Mouse (Mus musculus): ENCODE data around the gene Trpc7.
A peak's percentile ranks its signal among the peaks of the same experiment; 100 is the strongest.

Trpc7 gene

DNA sequence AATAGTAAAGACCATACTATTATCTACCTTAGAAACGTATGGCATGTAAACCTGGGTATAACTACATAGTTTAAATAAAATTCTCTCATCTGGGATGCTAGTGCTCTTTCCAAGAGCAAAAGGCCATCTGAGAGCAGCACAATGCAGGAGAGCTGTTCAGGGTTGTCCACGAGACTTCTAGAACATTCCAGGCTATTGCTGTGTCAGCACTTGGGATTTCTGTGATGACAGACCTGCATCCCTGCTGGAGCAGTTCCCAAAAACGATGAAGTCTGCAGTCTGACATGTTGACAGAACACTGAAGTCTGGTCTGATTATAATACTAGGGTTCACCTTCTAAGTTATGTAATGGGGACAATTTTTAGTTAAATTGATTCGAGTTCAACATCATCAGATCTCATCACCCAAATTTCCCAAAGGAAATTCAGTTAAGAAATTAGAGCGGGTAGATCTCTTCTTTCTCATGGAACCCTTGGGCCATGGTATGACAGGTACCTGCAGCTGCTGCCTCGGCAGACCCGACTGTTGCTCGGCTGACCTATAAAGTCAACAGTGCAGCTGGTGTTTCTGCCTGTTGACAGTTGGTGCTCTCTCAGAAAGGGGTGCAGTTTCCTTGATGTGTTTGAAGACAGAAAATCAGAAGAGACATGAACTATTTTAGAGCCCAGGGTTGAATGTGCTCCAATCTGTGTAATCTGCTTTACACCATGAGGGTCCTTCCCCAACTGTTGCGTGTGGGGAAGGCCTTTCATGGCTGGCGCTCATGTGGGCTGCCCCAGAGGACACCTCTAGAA lies 148.9 kb downstream of the Trpc7 start:
- no peak for DNase-seq

DNA sequence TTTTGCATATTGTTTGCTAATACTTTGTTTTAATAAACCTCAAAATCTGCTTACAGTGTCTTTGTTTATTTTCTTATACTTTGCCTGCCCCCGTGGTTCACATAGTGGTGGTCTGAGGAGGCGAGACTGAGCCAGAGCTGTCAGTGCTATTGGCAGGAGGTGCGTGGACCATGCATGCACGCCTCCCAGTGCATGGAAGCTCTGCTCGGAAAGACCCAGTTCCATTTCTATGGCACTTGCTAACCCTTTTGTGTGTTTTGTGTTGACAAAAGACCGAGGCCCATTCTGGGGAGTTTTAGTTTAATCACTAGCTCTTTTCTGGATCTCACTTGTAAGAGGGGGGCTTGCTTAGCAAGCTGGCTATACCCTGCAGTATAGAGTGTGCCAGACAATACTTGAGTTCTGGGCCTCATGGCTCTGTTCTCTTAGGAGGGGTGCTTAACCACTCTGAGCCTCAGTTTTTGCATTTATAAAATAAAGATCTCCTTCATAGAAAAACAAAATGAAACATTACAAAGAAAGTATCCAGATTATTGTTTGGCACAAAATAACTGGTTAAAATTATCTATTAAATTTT lies 153.4 kb downstream of the Trpc7 start:
- DNase-seq: no peak

DNA sequence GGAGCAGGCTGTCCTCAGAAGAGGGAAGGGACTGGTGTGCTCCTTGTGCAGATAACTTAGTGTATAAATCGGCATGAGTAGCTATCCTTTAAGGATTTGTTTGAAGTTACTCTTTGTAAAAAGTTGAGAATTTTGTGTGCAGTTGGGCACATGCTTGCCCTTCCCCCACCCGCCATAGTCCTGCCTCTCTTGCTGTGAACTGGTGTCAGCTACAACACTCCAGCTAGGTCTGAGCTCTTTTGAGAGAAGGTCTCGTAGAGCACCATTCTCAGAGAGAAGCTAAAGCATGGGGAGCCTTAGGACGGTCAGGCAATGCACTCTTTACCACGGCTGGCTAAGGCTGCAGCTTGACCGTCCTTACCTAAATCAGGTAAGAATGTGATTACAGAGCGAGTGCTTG lies 154.1 kb downstream of the Trpc7 start:
- no peak for DNase-seq

DNA sequence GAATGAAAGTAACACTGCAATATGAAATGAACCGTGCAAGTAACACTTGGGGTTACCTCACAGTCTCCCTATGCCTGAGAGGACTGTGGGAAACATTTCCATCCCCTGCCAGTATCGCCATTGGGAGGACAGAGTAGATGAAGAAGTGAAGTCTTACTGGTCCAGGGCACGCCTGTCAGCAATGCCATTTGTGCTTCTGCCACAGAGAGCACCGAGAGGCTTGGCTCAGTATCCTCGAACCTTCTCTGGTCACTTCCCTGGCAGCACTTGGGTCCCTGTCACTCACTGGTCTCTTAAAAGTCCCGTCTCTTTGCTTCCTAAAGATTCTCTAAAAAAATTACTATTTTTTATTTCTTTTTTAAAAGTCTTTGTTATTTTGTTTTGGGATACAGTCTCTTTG lies 155.3 kb downstream of the Trpc7 start:
- DNase-seq: no peak

DNA sequence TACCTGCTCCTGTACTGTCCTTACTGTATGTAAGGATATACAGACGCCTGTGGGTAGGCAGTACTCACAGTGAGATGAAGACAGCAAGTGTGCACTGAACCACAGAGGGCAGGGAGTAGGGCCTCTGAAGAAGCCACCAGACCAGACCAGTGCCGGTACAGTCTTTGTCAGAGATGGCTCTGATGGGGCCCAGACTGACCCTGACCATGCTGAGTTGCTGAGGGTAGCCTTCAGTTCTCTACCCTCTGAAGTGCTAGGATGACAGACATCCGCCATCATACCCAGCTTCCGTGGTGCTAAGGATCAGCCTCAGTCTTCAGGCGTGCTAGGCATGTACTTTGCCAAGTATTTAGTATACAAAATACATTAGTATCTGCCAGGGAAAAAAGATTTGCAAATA lies 156.2 kb downstream of the Trpc7 start:
- no peak for DNase-seq

DNA sequence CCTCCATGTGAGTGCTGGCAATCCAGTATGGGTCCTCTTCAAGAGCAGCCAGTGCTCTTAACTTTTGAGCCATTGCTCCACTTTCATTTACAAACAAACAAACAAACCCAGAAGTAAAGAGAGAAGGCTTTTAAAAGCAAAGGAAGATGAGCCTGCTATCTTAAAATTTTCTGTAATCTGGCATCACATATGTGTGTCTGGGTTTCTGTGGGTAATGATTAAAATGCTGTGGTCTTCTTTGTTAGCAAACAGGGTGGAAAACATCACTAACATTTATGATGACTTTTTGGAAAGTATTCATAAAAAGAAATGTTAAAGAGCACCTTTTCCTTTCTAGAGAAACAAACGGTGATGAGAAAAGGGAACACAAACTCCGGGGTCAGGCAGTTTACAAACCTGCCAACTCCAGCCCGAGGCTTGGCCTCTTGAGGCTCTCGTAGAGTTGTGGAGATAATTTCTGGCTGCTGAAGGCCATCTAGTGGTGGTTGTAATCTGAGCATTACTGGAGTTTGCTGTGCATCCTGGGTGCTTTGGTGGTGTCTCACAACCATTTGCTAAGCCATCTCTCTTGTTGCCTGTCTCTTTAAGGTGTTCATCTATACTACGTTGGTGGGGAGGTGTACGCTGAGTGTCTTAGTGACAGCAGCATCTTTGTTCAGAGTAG lies 160.4 kb downstream of the Trpc7 start:
- DNase-seq: peak; percentile 13

DNA sequence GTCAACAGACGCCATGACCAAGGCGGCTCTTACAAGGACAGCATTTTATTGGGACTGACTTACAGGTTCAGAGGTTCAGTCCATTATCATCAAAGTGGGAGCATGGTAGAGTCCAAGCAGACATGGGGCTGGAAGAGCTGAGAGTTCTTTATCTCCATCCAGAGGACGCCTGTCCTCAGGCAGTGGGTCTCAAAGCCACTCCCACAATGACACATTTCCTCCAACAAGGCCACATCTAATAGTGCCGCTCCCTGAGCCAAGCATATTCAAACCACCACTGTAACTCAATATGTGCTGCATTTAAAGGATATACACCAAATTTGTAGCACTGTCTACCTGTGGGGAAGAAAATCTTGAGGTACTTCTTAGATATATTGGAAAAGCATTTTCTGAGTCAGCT lies 161.2 kb downstream of the Trpc7 start:
- no peak for DNase-seq

DNA sequence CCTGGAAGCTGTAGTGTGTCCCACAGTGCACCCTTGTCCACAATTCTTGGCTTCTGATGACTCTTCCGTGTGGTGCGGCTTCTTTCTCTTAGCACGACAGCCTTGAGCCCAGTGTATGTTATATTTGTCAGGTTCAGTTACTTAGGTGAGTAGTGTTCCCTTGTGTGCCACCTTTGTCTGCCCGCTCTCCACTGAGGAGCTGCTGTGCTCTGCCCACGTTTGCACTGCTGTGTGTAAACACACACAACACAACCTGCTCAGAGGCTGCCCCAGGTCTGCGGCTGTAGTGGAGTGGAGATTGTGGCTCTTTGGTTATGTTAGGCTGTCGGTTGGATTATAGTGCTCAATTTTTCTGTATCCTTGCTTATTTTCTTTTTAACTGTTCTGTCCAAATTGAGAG lies 166.7 kb downstream of the Trpc7 start:
- no peak for DNase-seq

DNA sequence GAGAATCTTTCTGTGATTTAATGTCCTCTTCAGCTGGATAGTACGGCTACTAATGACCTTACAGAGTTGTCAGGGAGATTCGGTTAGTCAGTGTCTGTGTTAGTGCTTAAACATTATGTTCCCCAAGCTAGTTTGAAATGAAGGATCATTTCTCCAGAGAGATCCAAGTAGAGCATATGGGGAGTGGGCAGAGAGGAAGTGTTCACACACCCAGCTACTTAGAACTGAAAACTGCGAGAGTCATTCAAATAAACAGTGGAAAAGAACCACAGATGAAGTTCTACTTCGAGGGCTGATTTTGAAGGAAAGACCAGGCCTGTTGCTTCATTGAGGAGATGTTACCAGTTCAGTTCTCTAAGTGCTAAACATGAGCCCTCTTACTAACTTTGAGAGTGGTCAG lies 169.2 kb downstream of the Trpc7 start:
- DNase-seq: no peak

Data from liver (tissue).